Mouse (Mus musculus): ENCODE measurements around the gene Cxcl2. TPM values are rescaled to one million over a fixed set of nuclear protein-coding genes. Genes with fewer than 3 reads are reported as not detected.

Cxcl2 gene
- not detected in 2 replicates for polyA plus RNA-seq (2016; fragmentation: Nextera tagmentation; extraction: Ambion mirVana)

- ATAC-seq (ENCODE audit: low FRiP score): peak; percentile 76
- Histone ChIP-seq H3K4me3 (peak within 1 kb of the TSS; percentile 27), H3K36me3 (no peaks in the 10 kb centered on the region), H3K27me3 (peaks cover 17% of the 10 kb centered on the region), H3K27ac (no peak within 1 kb of the TSS), H3K4me2 (replicated peaks) (peak within 1 kb of the TSS; percentile 62), H3K9ac (peak within 1 kb of the TSS; percentile 8; the same call in 1 of the 2 replicates), H3K9me3 (replicated peaks) (no peaks in the 10 kb centered on the region), H3K4me1 (peaks cover 6% of the 10 kb centered on the region)
- WGBS: 8% methylated on average over 22 of the region's 22 CpGs
Measured at GRCm38 (mm10) chr5:90903339-90904020, at the start of gene Cxcl2. TSS of gene Cxcl2 (plus strand) at chr5:90903871.

- Histone ChIP-seq H3K9ac (no peak overlapping the region), H3K36me3 (no peaks in the 10 kb centered on the region), H3K9me3 (replicated peaks) (no peaks in the 10 kb centered on the region), H3K4me3 (no peak overlapping the region), H3K27ac (no peak overlapping the region), H3K4me2 (replicated peaks) (no peak overlapping the region), H3K27me3 (no peaks in the 10 kb centered on the region), H3K4me1 (no peaks in the 10 kb centered on the region)
- no peak for ATAC-seq (ENCODE audit: low FRiP score)
- WGBS: 79% methylated on average over 7 of the region's 7 CpGs
Measured at GRCm38 (mm10) chr5:90855308-90856230, 48.1 kb upstream of the Cxcl2 start.

- H3K9ac ChIP-seq: no peak overlapping the region
- H3K4me1 ChIP-seq: no peaks in the 10 kb centered on the region
- H3K4me3 ChIP-seq: no peak overlapping the region
- no peak overlapping the region for H3K4me2 ChIP-seq (replicated peaks)
- no peak overlapping the region for H3K27ac ChIP-seq
- no peak for ATAC-seq (ENCODE audit: low FRiP score)
- WGBS: 77% methylated on average over 5 of the region's 5 CpGs
- H3K9me3 ChIP-seq (replicated peaks): no peaks in the 10 kb centered on the region
- no peaks in the 10 kb centered on the region for H3K36me3 ChIP-seq
- H3K27me3 ChIP-seq: no peaks in the 10 kb centered on the region
Measured at GRCm38 (mm10) chr5:90857463-90857862, 46.2 kb upstream of the Cxcl2 start.

- no peak overlapping the region for H3K27ac ChIP-seq
- 79% methylated on average over 2 of the region's 2 CpGs for WGBS
Measured at GRCm38 (mm10) chr5:90858429-90858828, 45.2 kb upstream of the Cxcl2 start.

GRCm38 (mm10) chr5:90859031-90859430 lies 44.6 kb upstream of the Cxcl2 start:
- WGBS: 82% methylated on average over 3 of the region's 3 CpGs
- H3K4me2 ChIP-seq (replicated peaks): no peak overlapping the region
- H3K27me3 ChIP-seq: no peaks in the 10 kb centered on the region
- H3K9me3 ChIP-seq (replicated peaks): no peaks in the 10 kb centered on the region
- no peaks in the 10 kb centered on the region for H3K36me3 ChIP-seq
- ATAC-seq (ENCODE audit: low FRiP score): no peak
- no peaks in the 10 kb centered on the region for H3K4me1 ChIP-seq
- H3K9ac ChIP-seq: no peak overlapping the region
- no peak overlapping the region for H3K4me3 ChIP-seq
- H3K27ac ChIP-seq: no peak overlapping the region

More at GRCm38 (mm10) chr5:90858429-90858828, 45.2 kb upstream of the Cxcl2 start:
- H3K36me3 ChIP-seq: no peaks in the 10 kb centered on the region
- H3K9ac ChIP-seq: no peak overlapping the region
- no peaks in the 10 kb centered on the region for H3K27me3 ChIP-seq
- no peaks in the 10 kb centered on the region for H3K9me3 ChIP-seq (replicated peaks)
- H3K4me3 ChIP-seq: no peak overlapping the region
- no peak for ATAC-seq (ENCODE audit: low FRiP score)
- no peak overlapping the region for H3K4me2 ChIP-seq (replicated peaks)
- no peaks in the 10 kb centered on the region for H3K4me1 ChIP-seq

GRCm38 (mm10) chr5:90861876-90862375 lies 41.7 kb upstream of the Cxcl2 start:
- no peak overlapping the region for H3K4me3 ChIP-seq
- H3K4me2 ChIP-seq (replicated peaks): no peak overlapping the region
- WGBS: 88% methylated on average over 6 of the region's 6 CpGs
- H3K27me3 ChIP-seq: no peaks in the 10 kb centered on the region
- ATAC-seq (ENCODE audit: low FRiP score): no peak
- no peaks in the 10 kb centered on the region for H3K9me3 ChIP-seq (replicated peaks)
- no peaks in the 10 kb centered on the region for H3K4me1 ChIP-seq
- H3K9ac ChIP-seq: no peak overlapping the region
- no peak overlapping the region for H3K27ac ChIP-seq
- H3K36me3 ChIP-seq: no peaks in the 10 kb centered on the region

- H3K27ac ChIP-seq: no peak overlapping the region
- H3K4me3 ChIP-seq: no peak overlapping the region
- no peaks in the 10 kb centered on the region for H3K4me1 ChIP-seq
- no peak for ATAC-seq (ENCODE audit: low FRiP score)
- no peak overlapping the region for H3K9ac ChIP-seq
- no peaks in the 10 kb centered on the region for H3K27me3 ChIP-seq
- H3K9me3 ChIP-seq (replicated peaks): no peaks in the 10 kb centered on the region
- H3K4me2 ChIP-seq (replicated peaks): no peak overlapping the region
- no peaks in the 10 kb centered on the region for H3K36me3 ChIP-seq
Measured at GRCm38 (mm10) chr5:90866770-90867169, 36.9 kb upstream of the Cxcl2 start.

GRCm38 (mm10) chr5:90872377-90872776 lies 31.3 kb upstream of the Cxcl2 start:
- no peaks in the 10 kb centered on the region for H3K36me3 ChIP-seq
- 75% methylated on average over 7 of the region's 7 CpGs for WGBS
- ATAC-seq (ENCODE audit: low FRiP score): no peak
- no peak overlapping the region for H3K4me2 ChIP-seq (replicated peaks)
- no peaks in the 10 kb centered on the region for H3K27me3 ChIP-seq
- H3K9ac ChIP-seq: no peak overlapping the region
- no peaks in the 10 kb centered on the region for H3K4me1 ChIP-seq
- H3K4me3 ChIP-seq: no peak overlapping the region
- no peaks in the 10 kb centered on the region for H3K9me3 ChIP-seq (replicated peaks)
- H3K27ac ChIP-seq: no peak overlapping the region

GRCm38 (mm10) chr5:90876045-90876444 lies 27.6 kb upstream of the Cxcl2 start:
- WGBS: 75% methylated on average over 4 of the region's 4 CpGs
- no peak overlapping the region for H3K4me2 ChIP-seq (replicated peaks)
- H3K36me3 ChIP-seq: no peaks in the 10 kb centered on the region
- H3K9me3 ChIP-seq (replicated peaks): no peaks in the 10 kb centered on the region
- no peak for ATAC-seq (ENCODE audit: low FRiP score)
- H3K9ac ChIP-seq: no peak overlapping the region
- no peak overlapping the region for H3K27ac ChIP-seq
- no peak overlapping the region for H3K4me3 ChIP-seq
- no peaks in the 10 kb centered on the region for H3K27me3 ChIP-seq
- H3K4me1 ChIP-seq: no peaks in the 10 kb centered on the region

GRCm38 (mm10) chr5:90876471-90877172 lies 27.0 kb upstream of the Cxcl2 start:
- Histone ChIP-seq H3K9ac (no peak overlapping the region), H3K9me3 (replicated peaks) (no peaks in the 10 kb centered on the region), H3K27me3 (no peaks in the 10 kb centered on the region), H3K27ac (no peak overlapping the region), H3K4me3 (no peak overlapping the region), H3K4me1 (no peaks in the 10 kb centered on the region), H3K36me3 (no peaks in the 10 kb centered on the region), H3K4me2 (replicated peaks) (no peak overlapping the region)
- WGBS: 84% methylated on average over 8 of the region's 8 CpGs
- no peak for ATAC-seq (ENCODE audit: low FRiP score)

GRCm38 (mm10) chr5:90877173-90877512 lies 26.5 kb upstream of the Cxcl2 start:
- Histone ChIP-seq H3K36me3 (no peaks in the 10 kb centered on the region), H3K4me3 (no peak overlapping the region), H3K9me3 (replicated peaks) (no peaks in the 10 kb centered on the region), H3K4me1 (no peaks in the 10 kb centered on the region), H3K27me3 (no peaks in the 10 kb centered on the region), H3K27ac (no peak overlapping the region), H3K4me2 (replicated peaks) (no peak overlapping the region), H3K9ac (no peak overlapping the region)
- no peak for ATAC-seq (ENCODE audit: low FRiP score)

- no peak for ATAC-seq (ENCODE audit: low FRiP score)
- no peak overlapping the region for H3K4me3 ChIP-seq
- no peaks in the 10 kb centered on the region for H3K4me1 ChIP-seq
- H3K27me3 ChIP-seq: no peaks in the 10 kb centered on the region
- H3K4me2 ChIP-seq (replicated peaks): no peak overlapping the region
- H3K36me3 ChIP-seq: no peaks in the 10 kb centered on the region
- H3K9ac ChIP-seq: no peak overlapping the region
- no peaks in the 10 kb centered on the region for H3K9me3 ChIP-seq (replicated peaks)
- WGBS: 84% methylated on average over 3 of the region's 3 CpGs
- no peak overlapping the region for H3K27ac ChIP-seq
Measured at GRCm38 (mm10) chr5:90879307-90880014, 24.2 kb upstream of the Cxcl2 start.

Data from hindbrain, embryonic 12.5 days (tissue).